Mouse (Mus musculus) gastrocnemius, postnatal 25 days (tissue): ENCODE measurements around the gene Scfd2. TPM values are rescaled to one million over a fixed set of nuclear protein-coding genes. Genes with fewer than 3 reads are reported as not detected.

Source experiments
- DNase-seq: peaks from one replicate; pipeline ENCODE4 v3.0.0; 2022
- total RNA-seq, 2 experiments: library from RNA; stranded (reverse); gene quantifications; 1 replicate in 1 of 2; 2 replicates in 1 of 2; pipeline ENCODE4 v1.2.3; 2021

The Scfd2 gene
- total RNA-seq, 2 experiments from 2014 or later: 9.5 to 11.7 TPM

- peak; percentile 65 for DNase-seq
Measured at GRCm38 (mm10) chr5:74201570-74202357, 329.8 kb downstream of the Scfd2 start.

GRCm38 (mm10) chr5:74200481-74200880 lies 331.1 kb downstream of the Scfd2 start:
- DNase-seq: no peak

GRCm38 (mm10) chr5:74199793-74200192 lies 331.8 kb downstream of the Scfd2 start:
- DNase-seq: no peak

- no peak for DNase-seq
Measured at GRCm38 (mm10) chr5:74198446-74198845, 333.1 kb downstream of the Scfd2 start.

GRCm38 (mm10) chr5:74197541-74198330 lies 333.8 kb downstream of the Scfd2 start:
- no peak for DNase-seq

GRCm38 (mm10) chr5:74196307-74196618 lies 335.3 kb downstream of the Scfd2 start:
- no peak for DNase-seq

GRCm38 (mm10) chr5:74195614-74196306 lies 335.8 kb downstream of the Scfd2 start:
- no peak for DNase-seq

GRCm38 (mm10) chr5:74194841-74195613 lies 336.5 kb downstream of the Scfd2 start, which contains the start of gene Rasl11b:
Gene Rasl11b, plus strand, starts transcription at chr5:74195286.
- peak; percentile 94 for DNase-seq

- DNase-seq: no peak
Measured at GRCm38 (mm10) chr5:74194027-74194840, 337.3 kb downstream of the Scfd2 start.

- DNase-seq: no peak
Measured at GRCm38 (mm10) chr5:74193626-74194025, 337.9 kb downstream of the Scfd2 start.

GRCm38 (mm10) chr5:74193008-74193407 lies 338.6 kb downstream of the Scfd2 start:
- no peak for DNase-seq

GRCm38 (mm10) chr5:74190911-74191310 lies 340.6 kb downstream of the Scfd2 start:
- no peak for DNase-seq

- peak; percentile 48 for DNase-seq
Measured at GRCm38 (mm10) chr5:74190161-74190491, 341.4 kb downstream of the Scfd2 start.

- DNase-seq: no peak
Measured at GRCm38 (mm10) chr5:74189484-74190160, 341.9 kb downstream of the Scfd2 start.

- DNase-seq: no peak
Measured at GRCm38 (mm10) chr5:74188886-74189285, 342.7 kb downstream of the Scfd2 start.

- DNase-seq: no peak
Measured at GRCm38 (mm10) chr5:74188076-74188475, 343.5 kb downstream of the Scfd2 start.

GRCm38 (mm10) chr5:74184607-74185006 lies 347.0 kb downstream of the Scfd2 start:
- DNase-seq: no peak

- DNase-seq: no peak
Measured at GRCm38 (mm10) chr5:74183118-74183517, 348.4 kb downstream of the Scfd2 start.

- no peak for DNase-seq
Measured at GRCm38 (mm10) chr5:74180216-74180615, 351.3 kb downstream of the Scfd2 start.

GRCm38 (mm10) chr5:74175526-74176270 lies 355.9 kb downstream of the Scfd2 start:
- peak; percentile 72 for DNase-seq
